Mouse (Mus musculus) C2C12 (cell line): ENCODE measurements around the gene March2.
"Not testable (repeated sequence)": the region's sequence is repeated elsewhere in the genome, so short reads cannot be mapped to it uniquely, and the experiment has no call there.

Source experiments
- CEBPB ChIP-seq: IDR thresholded peaks from one replicate; pipeline ENCODE4 v1.6.1; 2011; ENCODE audit warnings: low read depth, mild to moderate bottlenecking, control low read depth, moderate library complexity
- CTCF ChIP-seq: IDR thresholded peaks from one replicate; pipeline ENCODE4 v1.5.1; 2011; ENCODE audit not compliant: control insufficient read depth, insufficient read depth, insufficient read length

- TF ChIP-seq CTCF, CEBPB: not testable (repeated sequence)
Observed at GRCm38 (mm10) chr17:33732556-33733083, 14.2 kb upstream of the March2 start.
